Mouse (Mus musculus) A20 (cell line): ENCODE measurements around the gene Usp3.
A peak's percentile ranks its signal among the peaks of the same experiment; 100 is the strongest.

Source experiments
- DNase-seq: peaks from one replicate; pipeline ENCODE4 v3.0.0-alpha.2; 2011; ENCODE audit warnings: low read depth, low spot score

The Usp3 gene

GRCm38 (mm10) chr9:66592708-66593612 lies at the start of gene Usp3:
Usp3 (minus strand) TSS chr9:66593142.
- DNase-seq: peak; percentile 98

GRCm38 (mm10) chr9:66640491-66640890 lies 47.5 kb upstream of the Usp3 start:
- no peak for DNase-seq

DNA sequence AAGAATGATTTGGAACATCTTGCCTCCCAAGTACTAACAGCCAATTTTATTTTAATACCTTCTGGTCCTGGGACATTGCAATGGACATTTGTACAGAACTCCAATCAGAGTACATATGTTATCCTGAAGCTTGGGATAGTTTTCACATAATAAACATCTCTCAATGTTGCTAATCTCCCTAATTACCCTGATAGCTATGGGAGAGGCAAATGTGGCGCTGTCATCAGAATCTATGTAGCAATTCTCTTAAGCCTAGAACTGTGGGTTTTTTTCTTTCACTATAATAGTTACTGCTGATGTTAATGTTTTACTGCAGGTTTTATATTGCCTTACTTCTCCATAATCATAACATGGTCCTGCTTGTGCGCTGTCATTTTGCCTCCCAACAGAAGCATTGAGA lies 46.7 kb upstream of the Usp3 start:
- DNase-seq: no peak

GRCm38 (mm10) chr9:66632441-66632840 lies 39.5 kb upstream of the Usp3 start:
- no peak for DNase-seq

- DNase-seq: no peak
Observed at GRCm38 (mm10) chr9:66630931-66631330, 38.0 kb upstream of the Usp3 start.

GRCm38 (mm10) chr9:66626661-66627060 lies 33.7 kb upstream of the Usp3 start:
- DNase-seq: no peak

GRCm38 (mm10) chr9:66625974-66626530 lies 33.1 kb upstream of the Usp3 start:
- DNase-seq: no peak

GRCm38 (mm10) chr9:66624873-66625272 lies 31.9 kb upstream of the Usp3 start:
- no peak for DNase-seq

DNA sequence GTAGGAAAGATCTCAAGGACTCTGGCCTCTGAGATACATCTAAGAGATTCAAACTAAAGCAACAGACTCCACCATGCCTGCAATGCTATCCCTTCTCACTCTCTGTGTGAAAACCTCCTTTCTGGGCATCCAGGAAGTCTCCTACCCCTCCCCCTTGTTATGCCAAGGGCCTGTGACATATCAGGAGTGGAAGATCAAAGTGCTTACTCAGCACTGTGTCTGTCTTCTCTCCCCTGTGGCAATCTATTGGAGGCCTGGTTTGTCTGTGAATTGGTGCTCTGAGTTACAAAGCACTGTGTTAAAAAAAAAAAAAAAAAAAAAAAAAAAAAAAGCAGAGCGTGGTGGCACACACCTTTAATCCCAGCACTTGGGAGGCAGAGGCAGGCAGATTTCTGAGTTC lies 30.7 kb upstream of the Usp3 start:
- no peak for DNase-seq

- no peak for DNase-seq
Observed at GRCm38 (mm10) chr9:66620581-66620981, 27.6 kb upstream of the Usp3 start.

- no peak for DNase-seq
Observed at GRCm38 (mm10) chr9:66620055-66620454, 27.1 kb upstream of the Usp3 start.

- DNase-seq: peak; percentile 28
Observed at GRCm38 (mm10) chr9:66617812-66618211, 24.9 kb upstream of the Usp3 start.

DNA sequence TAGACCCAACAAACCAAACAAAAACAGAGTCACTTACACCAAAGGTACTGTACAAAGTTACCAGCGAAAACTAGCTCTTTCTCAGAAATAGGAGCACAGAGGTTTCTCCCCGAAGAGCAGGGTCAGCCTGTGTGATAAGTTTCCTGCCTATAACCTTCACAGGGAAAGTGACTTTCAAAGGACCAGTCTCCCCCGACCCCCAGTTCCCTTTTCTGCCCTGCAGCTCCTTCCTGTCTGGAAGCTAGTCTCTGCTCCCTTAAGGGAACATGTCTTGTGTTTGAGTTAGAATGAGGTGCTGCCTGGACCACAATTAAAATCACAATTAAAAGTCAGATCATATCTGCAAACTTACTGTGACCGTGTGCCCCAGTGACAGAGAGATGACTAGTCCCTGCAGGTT lies 23.9 kb upstream of the Usp3 start:
- DNase-seq: no peak

DNA sequence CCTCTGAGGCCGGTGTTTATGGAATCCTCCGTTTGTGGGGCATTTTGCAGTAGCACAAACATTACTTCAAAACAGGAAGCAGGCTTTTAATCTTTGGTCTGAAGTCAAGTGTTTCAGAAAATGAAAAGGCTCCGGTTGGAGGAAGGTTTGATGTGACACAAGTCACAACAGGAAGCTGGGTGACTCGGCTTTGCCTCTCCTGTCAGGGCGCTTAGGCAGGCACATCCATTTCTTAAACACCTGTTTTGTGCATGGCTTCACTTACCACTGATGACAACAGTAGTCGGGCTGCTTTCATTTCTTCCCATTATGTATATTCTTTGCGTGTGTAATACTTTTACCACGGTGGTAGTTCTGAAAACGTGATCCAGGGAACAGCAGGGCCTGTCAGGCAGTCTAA lies 22.2 kb upstream of the Usp3 start:
- DNase-seq: peak; percentile 83

DNA sequence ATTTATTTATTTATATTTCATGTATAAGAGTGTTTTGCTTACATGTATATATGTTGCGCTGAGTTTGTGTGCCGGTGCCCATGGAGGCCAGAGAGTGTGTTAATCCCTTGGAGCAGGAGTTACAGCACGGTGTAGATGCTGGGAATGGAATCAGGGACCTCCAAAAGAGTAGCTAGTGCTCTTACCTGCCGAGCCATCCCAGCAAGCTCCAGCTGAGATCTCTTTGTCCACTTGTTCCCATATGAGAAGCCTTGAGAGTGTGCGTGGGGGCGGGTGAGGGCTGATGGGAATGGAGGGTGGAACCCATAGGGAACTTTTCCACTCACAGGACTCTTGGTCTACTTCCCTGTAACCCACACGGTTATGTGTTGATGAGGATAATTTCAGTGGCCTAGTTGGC lies 21.6 kb upstream of the Usp3 start:
- peak; percentile 22 for DNase-seq

DNA sequence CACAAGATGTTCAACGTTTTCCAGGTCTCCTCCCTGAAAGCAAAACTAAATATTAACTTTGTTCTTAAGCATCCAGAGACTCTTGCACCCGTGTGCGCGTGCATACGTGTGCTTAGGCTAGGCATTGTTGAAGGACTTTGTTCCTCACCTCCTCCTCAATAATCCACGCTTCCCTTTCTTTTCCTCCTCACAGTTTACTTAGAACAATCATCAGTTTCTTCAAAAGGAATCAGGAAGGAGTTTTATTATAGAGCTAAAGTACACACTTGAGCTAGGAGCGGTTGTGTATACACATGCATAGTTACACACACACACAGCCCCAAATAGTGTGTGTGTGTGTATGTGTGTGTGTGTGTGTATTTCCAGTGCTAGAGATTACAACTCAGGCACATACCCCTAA lies 20.7 kb upstream of the Usp3 start:
- DNase-seq: no peak

DNA sequence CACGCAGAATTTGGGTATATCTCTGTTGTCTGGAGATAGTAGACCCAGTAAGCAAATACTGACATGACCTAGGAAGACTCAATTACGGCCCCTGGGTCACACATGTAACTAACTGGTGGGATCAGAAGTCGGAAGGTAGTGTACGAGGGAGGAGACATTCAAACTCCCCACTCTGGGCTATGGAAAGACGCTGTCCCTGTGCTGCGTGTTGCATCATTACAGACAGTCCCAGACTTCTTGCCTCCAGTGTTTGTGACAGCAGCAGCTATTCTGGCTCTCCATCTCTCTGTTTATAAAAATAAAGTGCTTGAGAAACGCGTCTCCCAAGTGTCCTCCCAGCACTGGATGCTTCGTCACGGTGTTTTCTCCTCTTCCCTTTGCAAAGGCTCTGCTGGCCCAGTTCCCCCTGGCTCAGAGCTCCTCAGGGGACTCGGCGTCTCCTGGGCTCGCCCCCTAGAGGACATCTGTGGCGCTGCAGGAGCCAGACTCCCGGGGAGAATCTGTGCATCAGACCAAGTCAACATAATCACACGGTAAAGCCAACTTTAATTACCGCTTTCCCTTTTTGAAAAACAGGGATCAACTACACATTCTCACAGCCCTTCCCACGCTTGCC lies 18.6 kb upstream of the Usp3 start:
- peak; percentile 79 for DNase-seq

GRCm38 (mm10) chr9:66608817-66609345 lies 15.9 kb upstream of the Usp3 start:
- no peak for DNase-seq

DNA sequence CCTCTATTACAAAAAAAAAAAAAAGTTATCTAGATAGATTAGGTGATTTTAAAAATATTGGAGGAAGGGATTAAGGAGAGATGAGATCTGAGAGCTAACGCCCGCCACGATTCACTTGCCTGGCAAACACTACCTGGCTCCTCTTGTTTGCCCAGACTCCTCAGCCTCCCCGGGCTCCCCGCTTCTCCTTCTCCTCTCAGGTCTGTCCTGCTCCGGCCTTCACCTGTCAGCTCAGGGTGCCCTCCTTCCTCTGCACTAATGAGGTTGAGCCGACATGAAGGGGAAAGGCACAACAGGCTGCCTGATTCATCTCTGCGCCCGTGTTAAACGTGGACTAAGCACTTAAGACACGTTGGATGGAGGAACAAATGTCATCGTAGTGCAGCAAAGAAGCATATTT lies 13.9 kb upstream of the Usp3 start:
- no peak for DNase-seq

DNA sequence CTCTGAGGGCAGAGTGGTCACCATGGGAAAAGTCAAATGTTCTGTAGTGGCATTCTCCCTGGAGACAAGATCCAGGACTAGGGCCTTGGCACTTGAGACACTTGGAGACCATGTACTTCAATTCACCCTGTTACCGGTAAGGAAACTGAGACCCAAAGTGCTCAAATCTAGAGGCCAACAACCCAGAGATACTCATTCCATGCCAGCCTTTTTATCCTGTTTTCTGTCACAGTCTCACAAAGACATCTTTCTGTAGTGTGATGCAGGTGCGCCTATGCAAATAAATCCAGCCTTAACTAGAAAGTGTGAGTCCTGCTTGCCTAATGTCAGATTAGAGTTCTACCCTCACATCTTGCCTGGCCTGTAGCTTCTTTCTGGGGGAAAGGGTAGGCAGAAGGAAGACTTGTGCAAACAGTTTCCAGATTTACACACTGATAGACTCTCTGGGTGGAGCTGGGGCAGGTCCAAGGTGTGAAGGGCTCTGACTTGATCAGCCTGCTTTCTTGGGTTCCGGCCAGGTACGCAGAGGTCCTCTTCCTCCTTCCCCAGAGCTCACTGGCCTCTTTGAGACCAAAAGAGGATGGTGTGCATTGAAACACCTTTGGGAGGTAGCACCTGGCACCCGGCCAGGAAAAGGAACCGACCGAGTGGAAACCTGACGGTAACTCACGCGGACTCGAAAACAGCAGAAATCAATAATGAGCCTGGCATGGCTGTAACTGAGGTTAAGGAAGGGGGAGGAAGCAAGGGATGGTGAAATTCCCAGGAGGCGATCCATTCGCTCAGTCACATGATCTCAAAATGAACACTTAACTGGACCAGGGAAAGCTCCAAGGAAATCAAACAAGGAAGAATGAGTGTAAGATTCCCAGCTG lies 13.2 kb upstream of the Usp3 start:
- DNase-seq: no peak

- no peak for DNase-seq
Observed at GRCm38 (mm10) chr9:66604349-66605206, 11.6 kb upstream of the Usp3 start.
